Mouse (Mus musculus) layer of hippocampus, postnatal 10 days (tissue): ENCODE data around the gene Gpr162. TPM values are rescaled to one million over a fixed set of nuclear protein-coding genes. Genes with fewer than 3 reads are reported as not detected.
"Not testable (repeated sequence)": the region's sequence is repeated elsewhere in the genome, so short reads cannot be mapped to it uniquely, and the experiment has no call there.

Experiments used
- DNase-seq, 2 experiments: peaks; one replicate each; pipeline ENCODE4 v3.0.0; 2021; ENCODE audit warnings: low spot score in 2 of 2
- long read RNA-seq: library from polyadenylated mRNA; stranded (forward); transcript quantifications from one replicate; pipeline ENCODE4 v2.0.0, GENCODE M21; 2023
- total RNA-seq, 2 experiments: library from RNA; stranded (reverse); gene quantifications; 2 replicates each; pipeline ENCODE4 v1.2.3; 2021

Gene Gpr162
- total RNA-seq, result 100 to 1,000 TPM; 162 to 178 TPM
- long read RNA-seq, transcript Gpr162-201 (5 exons, 2,676 nt), result major isoform, 66 of 130 reads
- long read RNA-seq, partial matches to known transcripts, result 23 of 130 reads
- long read RNA-seq, other reads (novel, unspliced or antisense), result 40 of 130 reads

GRCm38 (mm10) chr6:124863658-124864298 lies at the start of gene Gpr162:
TSS of gene Gpr162 (minus strand) at chr6:124863983.
- peak; percentile 75 to 78 for DNase-seq

GRCm38 (mm10) chr6:124913214-124913613 lies 49.4 kb upstream of the Gpr162 start:
- no peak for DNase-seq

- no peak for DNase-seq
Observed at GRCm38 (mm10) chr6:124911533-124912218, 47.9 kb upstream of the Gpr162 start, which contains the start of gene Lag3. TSS of gene Lag3 (minus strand) at chr6:124911705.

- DNase-seq, result no peak
Observed at GRCm38 (mm10) chr6:124910032-124910431, 46.2 kb upstream of the Gpr162 start.

- no peak for DNase-seq
Observed at GRCm38 (mm10) chr6:124907767-124908166, 44.0 kb upstream of the Gpr162 start.

GRCm38 (mm10) chr6:124904991-124905860 lies 41.4 kb upstream of the Gpr162 start:
- DNase-seq, result no peak

- peak; percentile 71 to 79 for DNase-seq
Observed at GRCm38 (mm10) chr6:124904161-124904981, 40.6 kb upstream of the Gpr162 start.

GRCm38 (mm10) chr6:124903580-124904151 lies 39.9 kb upstream of the Gpr162 start:
- peak; percentile 95 to 96 for DNase-seq

- DNase-seq, result no peak
Observed at GRCm38 (mm10) chr6:124901851-124902250, 38.1 kb upstream of the Gpr162 start.

- DNase-seq, result peak; percentile 31 to 44
Observed at GRCm38 (mm10) chr6:124900801-124901480, 37.2 kb upstream of the Gpr162 start.

- no peak for DNase-seq
Observed at GRCm38 (mm10) chr6:124900056-124900800, 36.4 kb upstream of the Gpr162 start.

GRCm38 (mm10) chr6:124898359-124898758 lies 34.6 kb upstream of the Gpr162 start:
- no peak for DNase-seq

- DNase-seq, result not testable (repeated sequence)
Observed at GRCm38 (mm10) chr6:124894113-124894512, 30.3 kb upstream of the Gpr162 start.

GRCm38 (mm10) chr6:124890997-124891396 lies 27.2 kb upstream of the Gpr162 start:
- DNase-seq, result no peak

GRCm38 (mm10) chr6:124888555-124889125 lies 24.9 kb upstream of the Gpr162 start:
- no peak for DNase-seq

GRCm38 (mm10) chr6:124887986-124888385 lies 24.2 kb upstream of the Gpr162 start, which contains the start of gene Cd4:
TSS of gene Cd4 (minus strand) at chr6:124888221.
- DNase-seq, result no peak

GRCm38 (mm10) chr6:124885956-124886381 lies 22.2 kb upstream of the Gpr162 start:
- DNase-seq, result no peak
